Mouse (Mus musculus) embryonic facial prominence, embryonic 14.5 days (tissue): ENCODE data around the gene Tnks1bp1. TPM values are rescaled to one million over a fixed set of nuclear protein-coding genes. Genes with fewer than 3 reads are reported as not detected.

ENCODE experiments used
- ATAC-seq: fragments of 200-750 bp; cut with Nextera tagmentation; 2 replicates; pipeline ENCODE4 v1.8.0; 2017; ENCODE audit warnings: low read depth, moderate number of reproducible peaks, moderate TSS enrichment
- DNase-seq: peaks from one replicate; pipeline ENCODE4 v3.0.0-alpha.2; 2015; ENCODE audit warnings: low spot score
- H3K27ac ChIP-seq: fragments of 300-500 bp; sonication (generic); replicated peaks from 2 replicates; pipeline ENCODE4 v1.5.1; 2014; ENCODE audit warnings: low read depth, mild to moderate bottlenecking, low read length, moderate library complexity
- H3K27me3 ChIP-seq: fragments of 300-500 bp; sonication (generic); replicated peaks from 2 replicates; pipeline ENCODE4 v1.6.1; 2014; ENCODE audit warnings: low read length; ENCODE audit not compliant: control insufficient read depth, insufficient read depth
- H3K36me3 ChIP-seq: fragments of 300-500 bp; sonication (generic); 2 replicates; pipeline ENCODE4 v1.6.1; 2014; ENCODE audit warnings: low read length, mixed read lengths; ENCODE audit not compliant: control insufficient read depth, insufficient read depth
- H3K4me1 ChIP-seq: fragments of 300-500 bp; sonication (generic); 2 replicates; pipeline ENCODE4 v1.6.1; 2014; ENCODE audit warnings: antibody characterized with exemption, low read length; ENCODE audit not compliant: control insufficient read depth, insufficient read depth
- H3K4me2 ChIP-seq: fragments of 300-500 bp; sonication (generic); 2 replicates; pipeline ENCODE4 v1.6.1; 2014; ENCODE audit warnings: low read depth, mild to moderate bottlenecking, low read length, moderate library complexity, mixed read lengths
- H3K4me3 ChIP-seq: fragments of 300-500 bp; sonication (generic); 2 replicates; pipeline ENCODE4 v1.5.1; 2014; ENCODE audit warnings: low read depth, mild to moderate bottlenecking, low read length
- H3K9ac ChIP-seq: fragments of 300-500 bp; sonication (generic); 2 replicates; pipeline ENCODE4 v1.6.1; 2014; ENCODE audit warnings: low read depth, mild to moderate bottlenecking, low read length, moderate library complexity, mixed read lengths
- H3K9me3 ChIP-seq: fragments of 300-500 bp; sonication (generic); 2 replicates; pipeline ENCODE4 v1.6.1; 2016; ENCODE audit warnings: low read length; ENCODE audit not compliant: control insufficient read depth
- WGBS: fragments of 180-500 bp; shearing (Covaris S2); extraction: QIAGEN DNeasy Blood & Tissue Kit; methylation state at CpG from one replicate; pipeline ENCODE4 v1.1.7; 2014; 5-methylcytosine and 5-hydroxymethylcytosine counted together
- polyA plus RNA-seq: library from polyadenylated mRNA; unstranded; fragments of >200 nt; fragmentation: Nextera tagmentation; extraction: Ambion mirVana; gene quantifications from 2 replicates; pipeline ENCODE4 v1.2.1, GENCODE M21; 2014

The Tnks1bp1 gene
- polyA plus RNA-seq, 1 experiment from 2014 or later, result 14.7 TPM

DNA sequence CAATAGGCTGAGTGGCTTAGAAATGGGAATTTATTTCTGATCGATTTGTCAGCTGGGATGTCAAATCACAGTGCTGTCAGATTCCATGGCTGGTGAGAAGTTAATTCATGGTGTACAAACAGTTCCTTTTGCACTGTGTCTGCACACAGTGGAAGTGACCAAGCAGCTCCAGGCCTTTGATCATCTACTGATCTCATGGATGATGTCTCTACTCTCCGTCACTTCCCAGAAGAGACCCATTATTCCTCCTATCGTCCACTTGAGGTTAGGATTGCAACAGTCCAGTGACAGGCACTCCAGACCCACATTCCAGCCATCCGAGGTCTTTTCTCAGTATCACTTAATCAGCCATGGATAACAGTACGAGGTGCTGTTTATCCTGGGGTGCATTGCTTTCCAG, 25.9 kb downstream of the Tnks1bp1 start:
- DNase-seq (no peak), ATAC-seq (no peak)
- H3K4me2 ChIP-seq, result no peak overlapping the region
- no peaks in the 10 kb centered on the region for H3K4me1 ChIP-seq
- WGBS, result 88% methylated on average over 5 of the region's 5 CpGs
- no peak overlapping the region for H3K27ac ChIP-seq
- no peak overlapping the region for H3K9ac ChIP-seq
- no peaks in the 10 kb centered on the region for H3K9me3 ChIP-seq
- no peak overlapping the region for H3K4me3 ChIP-seq
- H3K36me3 ChIP-seq, result peaks cover 61% of the 10 kb centered on the region
- no peaks in the 10 kb centered on the region for H3K27me3 ChIP-seq

GRCm38 (mm10) chr2:85088716-85089646, 41.2 kb downstream of the Tnks1bp1 start:
- H3K4me2 ChIP-seq, result no peak overlapping the region
- no peak overlapping the region for H3K9ac ChIP-seq
- no peaks in the 10 kb centered on the region for H3K36me3 ChIP-seq
- no peaks in the 10 kb centered on the region for H3K27me3 ChIP-seq
- peak; percentile 80 for ATAC-seq
- DNase-seq, result peak; percentile 57
- WGBS, result 51% methylated on average over 11 of the region's 11 CpGs
- H3K4me1 ChIP-seq, result peaks cover 4% of the 10 kb centered on the region; the same call in 1 of the 2 replicates
- no peak overlapping the region for H3K4me3 ChIP-seq
- no peaks in the 10 kb centered on the region for H3K9me3 ChIP-seq
- H3K27ac ChIP-seq, result no peak overlapping the region

GRCm38 (mm10) chr2:85091325-85091724, 43.5 kb downstream of the Tnks1bp1 start:
- 90% methylated on average over 4 of the region's 4 CpGs for WGBS
- H3K27me3 ChIP-seq, result no peaks in the 10 kb centered on the region
- DNase-seq, result no peak

GRCm38 (mm10) chr2:85093376-85093775, 45.6 kb downstream of the Tnks1bp1 start:
- WGBS, result 86% methylated on average over 1 of the region's 1 CpGs
- Histone ChIP-seq H3K9me3 (no peaks in the 10 kb centered on the region), H3K4me3 (no peak overlapping the region), H3K36me3 (no peaks in the 10 kb centered on the region), H3K4me1 (peaks cover 4% of the 10 kb centered on the region; the same call in 1 of the 2 replicates), H3K4me2 (no peak overlapping the region), H3K9ac (no peak overlapping the region), H3K27me3 (no peaks in the 10 kb centered on the region), H3K27ac (no peak overlapping the region)
- DNase-seq (no peak), ATAC-seq (no peak)

More at GRCm38 (mm10) chr2:85091325-85091724, 43.5 kb downstream of the Tnks1bp1 start:
- Histone ChIP-seq H3K9ac (no peak overlapping the region), H3K27ac (no peak overlapping the region), H3K4me1 (peaks cover 4% of the 10 kb centered on the region; the same call in 1 of the 2 replicates), H3K36me3 (no peaks in the 10 kb centered on the region), H3K4me3 (no peak overlapping the region), H3K9me3 (no peaks in the 10 kb centered on the region), H3K4me2 (no peak overlapping the region)
- no peak for ATAC-seq

DNA sequence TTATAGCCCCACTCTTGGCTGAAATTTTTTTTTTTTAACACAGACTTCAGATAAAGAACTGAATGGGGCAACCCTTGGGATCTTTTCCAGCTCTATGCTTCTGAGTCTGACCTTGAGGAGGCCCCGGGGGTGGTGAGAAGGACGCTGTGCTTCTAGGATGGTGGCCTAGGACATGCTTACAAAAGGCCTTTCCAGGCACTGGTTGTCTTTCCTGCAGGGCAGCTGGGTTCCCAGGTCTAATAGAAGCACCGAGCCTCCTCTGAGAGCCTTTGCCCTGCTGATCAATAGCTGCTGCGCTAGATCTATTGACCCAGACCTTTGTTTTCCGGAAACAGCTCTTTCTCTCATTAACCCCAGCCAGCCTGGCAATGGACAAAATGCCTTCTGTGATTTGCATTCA, 48.1 kb downstream of the Tnks1bp1 start:
- Histone ChIP-seq H3K9me3 (peaks cover 5% of the 10 kb centered on the region; the same call in 1 of the 2 replicates), H3K36me3 (no peaks in the 10 kb centered on the region), H3K4me3 (no peak overlapping the region), H3K9ac (no peak overlapping the region), H3K27me3 (no peaks in the 10 kb centered on the region), H3K4me1 (no peaks in the 10 kb centered on the region), H3K4me2 (no peak overlapping the region), H3K27ac (no peak overlapping the region)
- ATAC-seq (no peak), DNase-seq (no peak)
- WGBS, result 50% methylated on average over 5 of the region's 5 CpGs

- Histone ChIP-seq H3K9ac (no peak overlapping the region), H3K27ac (no peak overlapping the region), H3K9me3 (peaks cover 9% of the 10 kb centered on the region; the same call in 1 of the 2 replicates), H3K27me3 (no peaks in the 10 kb centered on the region), H3K4me3 (no peak overlapping the region), H3K36me3 (no peaks in the 10 kb centered on the region), H3K4me1 (no peaks in the 10 kb centered on the region), H3K4me2 (no peak overlapping the region)
- WGBS, result 57% methylated on average over 2 of the region's 2 CpGs
- DNase-seq (no peak), ATAC-seq (no peak)
Observed at GRCm38 (mm10) chr2:85098014-85098413, 50.2 kb downstream of the Tnks1bp1 start.

DNA sequence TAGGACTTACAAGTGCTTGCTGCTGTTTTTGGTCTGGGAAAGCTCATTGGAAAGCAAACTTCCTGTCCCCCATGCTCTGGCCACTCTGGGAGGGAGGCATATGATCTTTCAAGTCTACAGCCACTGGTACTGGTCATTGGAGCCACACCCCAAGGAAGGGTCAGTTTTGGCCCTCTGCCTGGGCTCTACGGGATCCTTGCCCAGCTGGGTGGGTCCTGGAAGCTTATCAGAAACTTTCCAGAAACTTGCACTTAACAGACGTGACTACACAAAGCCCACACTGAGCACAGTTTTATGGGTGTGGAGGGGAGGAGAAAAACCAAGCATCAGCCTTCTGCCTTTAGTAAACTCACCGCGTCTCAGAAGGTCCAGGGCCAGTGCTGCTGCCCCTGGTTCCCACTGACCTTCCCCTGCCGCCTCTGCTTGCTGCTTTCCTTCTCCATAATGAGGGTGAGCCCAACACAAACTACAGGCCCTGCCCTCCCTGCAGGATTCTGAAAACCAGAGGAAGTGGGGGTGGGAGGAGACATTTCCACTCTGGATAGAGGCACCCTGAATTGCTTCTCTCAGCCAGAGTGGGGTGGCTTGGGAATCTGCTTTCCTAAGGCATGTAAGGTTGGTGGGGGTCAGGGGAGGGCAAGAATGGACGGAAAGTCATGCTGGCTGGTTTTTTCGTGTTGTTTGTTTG, 51.1 kb downstream of the Tnks1bp1 start:
- no peak overlapping the region for H3K9ac ChIP-seq
- H3K4me2 ChIP-seq, result no peak overlapping the region
- H3K27me3 ChIP-seq, result no peaks in the 10 kb centered on the region
- no peaks in the 10 kb centered on the region for H3K4me1 ChIP-seq
- peaks cover 9% of the 10 kb centered on the region; the same call in 1 of the 2 replicates for H3K9me3 ChIP-seq
- no peak for ATAC-seq
- 69% methylated on average over 7 of the region's 7 CpGs for WGBS
- DNase-seq, result no peak
- H3K27ac ChIP-seq, result no peak overlapping the region
- H3K36me3 ChIP-seq, result no peaks in the 10 kb centered on the region
- H3K4me3 ChIP-seq, result no peak overlapping the region

DNA sequence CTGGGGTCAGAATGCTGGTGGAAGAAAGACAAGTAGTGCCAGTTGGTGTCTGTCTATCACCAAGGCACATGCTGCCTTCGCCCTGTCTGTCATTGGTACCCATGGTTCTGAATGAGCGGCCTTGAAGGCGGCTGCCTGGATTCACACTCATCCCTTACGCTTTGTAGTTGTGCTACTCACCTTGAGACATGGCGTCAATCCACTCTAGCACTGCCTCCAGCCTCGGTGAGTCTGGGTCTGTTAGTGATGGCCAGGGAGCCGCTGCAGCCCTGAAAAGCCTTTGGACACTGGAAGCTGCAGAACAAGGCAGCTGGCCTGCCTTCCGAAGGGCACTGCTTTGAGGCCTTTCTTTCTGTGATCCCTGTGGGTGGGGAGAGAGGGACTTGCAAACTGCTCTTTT, 55.4 kb downstream of the Tnks1bp1 start:
- Histone ChIP-seq H3K27ac (no peak overlapping the region), H3K4me2 (no peak overlapping the region), H3K9ac (no peak overlapping the region), H3K4me1 (no peaks in the 10 kb centered on the region), H3K9me3 (peaks cover 9% of the 10 kb centered on the region; the same call in 1 of the 2 replicates), H3K4me3 (no peak overlapping the region), H3K27me3 (no peaks in the 10 kb centered on the region), H3K36me3 (no peaks in the 10 kb centered on the region)
- 75% methylated on average over 8 of the region's 8 CpGs for WGBS
- ATAC-seq, result no peak
- DNase-seq, result no peak
